In the genomic region with DNA sequence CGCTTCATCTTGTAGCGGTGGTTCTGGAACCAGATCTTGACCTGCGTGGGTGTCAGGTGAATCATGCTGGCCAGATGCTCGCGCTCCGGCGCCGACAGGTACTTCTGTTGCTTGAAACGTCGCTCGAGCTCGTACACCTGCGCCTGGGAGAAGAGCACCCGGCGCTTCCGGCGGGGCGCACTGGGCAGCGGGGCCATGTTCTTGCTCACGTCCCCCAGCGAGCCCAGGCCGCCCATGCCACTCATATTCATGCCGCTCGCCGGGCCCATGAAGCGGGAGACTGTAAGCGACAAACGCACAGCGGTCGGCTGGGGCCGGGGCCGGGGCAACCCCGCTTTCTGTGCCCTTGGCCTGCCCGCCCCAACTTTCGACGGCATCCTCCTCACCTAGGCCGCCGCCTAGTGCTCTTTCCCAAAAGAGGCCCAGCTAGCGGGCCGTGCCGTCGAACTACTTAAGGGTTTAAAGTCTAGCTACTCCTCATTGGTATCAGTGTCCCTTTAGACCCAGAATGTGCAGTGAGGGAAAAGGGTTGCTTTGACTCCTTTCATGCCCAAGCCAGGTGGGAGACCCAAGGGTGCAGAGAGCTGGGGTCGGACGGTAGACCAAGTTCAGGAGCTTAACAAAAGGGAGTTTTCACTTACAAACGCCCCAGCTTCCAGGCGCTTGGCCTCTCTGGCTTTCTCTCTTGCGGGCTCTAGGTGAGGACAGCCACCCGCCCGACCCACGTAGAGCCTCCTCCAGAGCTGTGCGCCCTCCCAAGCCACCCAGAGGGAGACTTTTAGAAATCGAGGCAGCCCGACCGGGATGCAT, we compare ENCODE assay signal across 11 mouse cellular contexts. TPM values are rescaled to one million over a fixed set of nuclear protein-coding genes. Genes with fewer than 3 reads are reported as not detected.
DNase-seq lines count a peak whose midpoint lies in the region; ATAC-seq lines count a peak whose summit lies in the region.
"Had no signal": no experiment of that assay in that cellular context is flagged by ENCODE, and none has a peak within 500 bp of the region (broad histone marks: within the 10 kb centered on the region; RNA-seq: fewer than 3 reads in every experiment).

No protein-coding gene starts in this region.

- no peaks in the 10 kb centered on the region for H3K36me3 ChIP-seq in kidney, embryonic 16.5 days (ENCODE audit: insufficient read depth, low read length)
- H3K36me3 ChIP-seq in embryonic facial prominence, embryonic 11.5 days (replicated peaks; ENCODE audit: control insufficient read depth, insufficient read depth, low read depth, low read length) = no peaks in the 10 kb centered on the region
- H3K36me3 ChIP-seq in hindbrain, embryonic 15.5 days = no peaks in the 10 kb centered on the region
- no peaks in the 10 kb centered on the region for H3K36me3 ChIP-seq in midbrain, embryonic 16.5 days (ENCODE audit: control insufficient read depth, insufficient read depth, low read length)

- DNase-seq in kidney, postnatal 10 days = no peak
- DNase-seq in embryonic facial prominence, embryonic 11.5 days (ENCODE audit: low spot score) = no peak
- DNase-seq in B cell, adult 2 months = no peak
- no peak for DNase-seq in cerebellum, adult 18-20 months
- no peak for DNase-seq in cerebellum, postnatal 25 days
- DNase-seq: kidney, adult 2 months; left cerebral cortex, postnatal 4 days had no signal

- ATAC-seq in kidney, embryonic 16.5 days (ENCODE audit: low FRiP score, low TSS enrichment) = 0 out of 2 replicates have a peak, but pooled peaks have one; percentile 21
- no peak for ATAC-seq in embryonic facial prominence, embryonic 11.5 days (replicated peaks; ENCODE audit: insufficient number of reproducible peaks, low FRiP score, low TSS enrichment, low read depth)
- no peak for ATAC-seq in hindbrain, embryonic 15.5 days (ENCODE audit: low FRiP score, low read depth)
- 0 out of 2 replicates have a peak, but pooled peaks have one; percentile 11 for ATAC-seq in midbrain, embryonic 16.5 days

- peaks cover 12% of the 10 kb centered on the region; the same call in 1 of the 2 replicates for H3K4me1 ChIP-seq in kidney, embryonic 16.5 days (ENCODE audit: insufficient read depth, low read length)
- peaks cover 3% of the 10 kb centered on the region; the same call in 1 of the 2 replicates for H3K4me1 ChIP-seq in embryonic facial prominence, embryonic 11.5 days (ENCODE audit: control insufficient read depth, insufficient read depth, low read length)
- H3K4me1 ChIP-seq in hindbrain, embryonic 15.5 days (replicated peaks) = peaks cover 15% of the 10 kb centered on the region
- peaks cover 14% of the 10 kb centered on the region; the same call in 1 of the 2 replicates for H3K4me1 ChIP-seq in midbrain, embryonic 16.5 days (ENCODE audit: control insufficient read depth, insufficient read depth, low read length)

- H3K27ac ChIP-seq in kidney, embryonic 16.5 days (ENCODE audit: low read length) = no peak overlapping the region
- no peak overlapping the region for H3K27ac ChIP-seq in embryonic facial prominence, embryonic 11.5 days (replicated peaks; ENCODE audit: low read depth, low read length)
- H3K27ac ChIP-seq in hindbrain, embryonic 15.5 days (replicated peaks) = no peak overlapping the region
- H3K27ac ChIP-seq in midbrain, embryonic 16.5 days (ENCODE audit: low read length) = peak overlapping the region; percentile 28; the same call in 1 of the 2 replicates

- H3K9ac ChIP-seq in kidney, embryonic 16.5 days (replicated peaks; ENCODE audit: low read length) = no peak overlapping the region
- peak overlapping the region; percentile 45 for H3K9ac ChIP-seq in embryonic facial prominence, embryonic 11.5 days (replicated peaks; ENCODE audit: low read length)
- no peak overlapping the region for H3K9ac ChIP-seq in hindbrain, embryonic 15.5 days
- H3K9ac ChIP-seq in midbrain, embryonic 16.5 days (ENCODE audit: low read depth, low read length) = peak overlapping the region; percentile 2; the same call in 1 of the 2 replicates

- H3K27me3 ChIP-seq in kidney, embryonic 16.5 days (ENCODE audit: insufficient read depth, low read length) = peaks cover 97% of the 10 kb centered on the region
- peaks cover 77% of the 10 kb centered on the region for H3K27me3 ChIP-seq in embryonic facial prominence, embryonic 11.5 days (ENCODE audit: control insufficient read depth, insufficient read depth, low read length)
- H3K27me3 ChIP-seq in hindbrain, embryonic 15.5 days = peaks cover 86% of the 10 kb centered on the region
- H3K27me3 ChIP-seq in midbrain, embryonic 16.5 days (ENCODE audit: control insufficient read depth, insufficient read depth, low read depth, low read length) = peaks cover 48% of the 10 kb centered on the region

- peak overlapping the region; percentile 31; the same call in 1 of the 2 replicates for H3K4me2 ChIP-seq in kidney, embryonic 16.5 days (replicated peaks; ENCODE audit: low read depth, low read length)
- no peak overlapping the region; the same call in 1 of the 2 replicates for H3K4me2 ChIP-seq in embryonic facial prominence, embryonic 11.5 days (ENCODE audit: low read depth, low read length)
- H3K4me2 ChIP-seq in hindbrain, embryonic 15.5 days = peak overlapping the region; percentile 30; the same call in 1 of the 2 replicates
- H3K4me2 ChIP-seq in midbrain, embryonic 16.5 days (ENCODE audit: low read length) = peak overlapping the region; percentile 37; the same call in 1 of the 2 replicates

- WGBS in kidney, embryonic 16.5 days = under 1% methylated on average over 54 of the region's 54 CpGs
- WGBS in embryonic facial prominence, embryonic 11.5 days = under 1% methylated on average over 54 of the region's 54 CpGs
- under 1% methylated on average over 54 of the region's 54 CpGs for WGBS in hindbrain, embryonic 15.5 days
- under 1% methylated on average over 54 of the region's 54 CpGs for WGBS in midbrain, embryonic 16.5 days

- H3K4me3 ChIP-seq in kidney, embryonic 16.5 days (ENCODE audit: low read length) = peak overlapping the region; percentile 21; the same call in 1 of the 2 replicates
- peak overlapping the region; percentile 26 for H3K4me3 ChIP-seq in embryonic facial prominence, embryonic 11.5 days (ENCODE audit: low read depth, low read length)
- 0 out of 2 replicates have a peak overlapping the region, but pooled peaks have one; percentile 19 for H3K4me3 ChIP-seq in hindbrain, embryonic 15.5 days
- peak overlapping the region; percentile 34 for H3K4me3 ChIP-seq in midbrain, embryonic 16.5 days (ENCODE audit: low read depth, low read length)

- H3K9me3 ChIP-seq in kidney, embryonic 16.5 days (ENCODE audit: low read length) = no peaks in the 10 kb centered on the region; the same call in 1 of the 2 replicates
- H3K9me3 ChIP-seq in embryonic facial prominence, embryonic 11.5 days (replicated peaks; ENCODE audit: control insufficient read depth, low read length) = no peaks in the 10 kb centered on the region
- no peaks in the 10 kb centered on the region for H3K9me3 ChIP-seq in hindbrain, embryonic 15.5 days
- no peaks in the 10 kb centered on the region for H3K9me3 ChIP-seq in midbrain, embryonic 16.5 days (replicated peaks; ENCODE audit: control insufficient read depth, low read length, poor library complexity, severe bottlenecking)

RNA-seq across cellular contexts. Expression of gene Nkx2-1, which starts 3.0 kb away (rescaled TPM):
- polyA plus RNA-seq in kidney, embryonic 16.5 days (2015; fragmentation: Nextera tagmentation; extraction: Ambion mirVana) = 1.4 TPM in 1 of 2 replicates, not detected in the other
- 6.9 and 17.0 TPM in 2 replicates for polyA plus RNA-seq in embryonic facial prominence, embryonic 11.5 days (2014; fragmentation: Nextera tagmentation; extraction: Ambion mirVana)
- polyA plus RNA-seq in hindbrain, embryonic 15.5 days (2015; fragmentation: Nextera tagmentation; extraction: Ambion mirVana) = 0.06 TPM in 1 of 2 replicates, not detected in the other
- 3.2 and 5.7 TPM in 2 replicates for polyA plus RNA-seq in midbrain, embryonic 16.5 days (2015; fragmentation: Nextera tagmentation; extraction: Ambion mirVana)
- polyA plus RNA-seq: kidney, adult 2 months; small intestine, adult 2 months had no signal

Comparison
In these comparisons a context has a peak if more than half of its experiments do, and no peak if none do; other contexts are left out.
1. ATAC-seq: peak in kidney, embryonic 16.5 days (single experiment) and midbrain, embryonic 16.5 days (single experiment); none in embryonic facial prominence, embryonic 11.5 days (single experiment) and hindbrain, embryonic 15.5 days (single experiment).
2. H3K9ac ChIP-seq: peak in embryonic facial prominence, embryonic 11.5 days (single experiment) and midbrain, embryonic 16.5 days (single experiment); none in kidney, embryonic 16.5 days (single experiment) and hindbrain, embryonic 15.5 days (single experiment).
3. Peak in every context shown above with its lines, with median percentiles within 50 percentile points of each other: H3K4me3 ChIP-seq.